Mouse (Mus musculus) R1 (cell line): ENCODE data around the gene C2cd5.

Experiments used
- DNase-seq: peaks from one replicate; pipeline ENCODE4 v3.0.0-alpha.2; 2018; ENCODE audit warnings: low read depth, low spot score

The C2cd5 gene

GRCm38 (mm10) chr6:143115505-143115904 is 15.6 kb upstream of the C2cd5 start:
- DNase-seq = peak; percentile 69

GRCm38 (mm10) chr6:143115011-143115445 is 15.1 kb upstream of the C2cd5 start:
- peak; percentile 75 for DNase-seq

GRCm38 (mm10) chr6:143114556-143114955 is 14.6 kb upstream of the C2cd5 start:
- peak; percentile 94 for DNase-seq

GRCm38 (mm10) chr6:143110371-143110770 is 10.4 kb upstream of the C2cd5 start:
- peak; percentile 48 for DNase-seq

GRCm38 (mm10) chr6:143109622-143110218 is 9.8 kb upstream of the C2cd5 start:
- DNase-seq = no peak

- peak; percentile 89 for DNase-seq
Measured at GRCm38 (mm10) chr6:143108031-143108430, 8.1 kb upstream of the C2cd5 start.

GRCm38 (mm10) chr6:143107611-143108010 is 7.7 kb upstream of the C2cd5 start:
- peak; percentile 84 for DNase-seq

GRCm38 (mm10) chr6:143105766-143106165 is 5.8 kb upstream of the C2cd5 start:
- DNase-seq = no peak

- peak; percentile 82 for DNase-seq
Measured at GRCm38 (mm10) chr6:143103981-143104680, 4.2 kb upstream of the C2cd5 start.

GRCm38 (mm10) chr6:143100478-143101115 is 656 bp upstream of the C2cd5 start:
- no peak for DNase-seq

GRCm38 (mm10) chr6:143099281-143099680 is 660 bp downstream of the C2cd5 start:
- DNase-seq = peak; percentile 46

- DNase-seq = no peak
Measured at GRCm38 (mm10) chr6:143095126-143095525, 4.8 kb downstream of the C2cd5 start.

- no peak for DNase-seq
Measured at GRCm38 (mm10) chr6:143092856-143093255, 7.1 kb downstream of the C2cd5 start.

GRCm38 (mm10) chr6:143091076-143091475 is 8.9 kb downstream of the C2cd5 start:
- no peak for DNase-seq

GRCm38 (mm10) chr6:143087332-143087731 is 12.6 kb downstream of the C2cd5 start:
- no peak for DNase-seq

GRCm38 (mm10) chr6:143085898-143086297 is 14.0 kb downstream of the C2cd5 start:
- no peak for DNase-seq

GRCm38 (mm10) chr6:143084314-143085025 is 15.5 kb downstream of the C2cd5 start:
- peak; percentile 73 for DNase-seq

- DNase-seq = no peak
Measured at GRCm38 (mm10) chr6:143081479-143082106, 18.3 kb downstream of the C2cd5 start.

- peak; percentile 72 for DNase-seq
Measured at GRCm38 (mm10) chr6:143080774-143081173, 19.2 kb downstream of the C2cd5 start.

GRCm38 (mm10) chr6:143079126-143079525 is 20.8 kb downstream of the C2cd5 start:
- DNase-seq = no peak

GRCm38 (mm10) chr6:143076461-143076860 is 23.5 kb downstream of the C2cd5 start:
- no peak for DNase-seq

GRCm38 (mm10) chr6:143073914-143074313 is 26.0 kb downstream of the C2cd5 start:
- DNase-seq = no peak
